Mouse (Mus musculus): ENCODE data around the gene Mrgpre. TPM values are rescaled to one million over a fixed set of nuclear protein-coding genes. Genes with fewer than 3 reads are reported as not detected.

The Mrgpre gene
- polyA plus RNA-seq, 1 experiment from 2014 or later, result 0.59 TPM

GRCm38 (mm10) chr7:143793121-143793520 lies 8.8 kb upstream of the Mrgpre start:
- ATAC-seq (replicated peaks; ENCODE audit: low FRiP score) (no peak), DNase-seq (ENCODE audit: low spot score) (no peak)
- Histone ChIP-seq H3K4me1 (replicated peaks; ENCODE audit: control insufficient read depth, insufficient read depth, low read length) (no peaks in the 10 kb centered on the region), H3K4me2 (no peak overlapping the region), H3K36me3 (ENCODE audit: control insufficient read depth, insufficient read depth, low read length) (peaks cover 8% of the 10 kb centered on the region; the same call in 1 of the 2 replicates), H3K9me3 (ENCODE audit: control insufficient read depth, low read length) (no peaks in the 10 kb centered on the region), H3K9ac (ENCODE audit: low read depth, low read length) (no peak overlapping the region), H3K27ac (ENCODE audit: low read depth, low read length) (no peak overlapping the region), H3K4me3 (ENCODE audit: low read depth, low read length) (no peak overlapping the region), H3K27me3 (replicated peaks; ENCODE audit: control insufficient read depth, insufficient read depth, low read length) (no peaks in the 10 kb centered on the region)
- 56% methylated on average over 4 of the region's 4 CpGs for WGBS

GRCm38 (mm10) chr7:143792336-143792985 lies 8.2 kb upstream of the Mrgpre start:
- H3K4me3 ChIP-seq (ENCODE audit: low read depth, low read length), result no peak overlapping the region
- no peak for ATAC-seq (replicated peaks; ENCODE audit: low FRiP score)
- H3K9ac ChIP-seq (ENCODE audit: low read depth, low read length), result no peak overlapping the region
- no peaks in the 10 kb centered on the region for H3K27me3 ChIP-seq (replicated peaks; ENCODE audit: control insufficient read depth, insufficient read depth, low read length)
- H3K4me1 ChIP-seq (replicated peaks; ENCODE audit: control insufficient read depth, insufficient read depth, low read length), result no peaks in the 10 kb centered on the region
- H3K4me2 ChIP-seq, result no peak overlapping the region
- H3K9me3 ChIP-seq (ENCODE audit: control insufficient read depth, low read length), result no peaks in the 10 kb centered on the region
- no peak for DNase-seq (ENCODE audit: low spot score)
- H3K36me3 ChIP-seq (ENCODE audit: control insufficient read depth, insufficient read depth, low read length), result peaks cover 3% of the 10 kb centered on the region; the same call in 1 of the 2 replicates
- WGBS, result 70% methylated on average over 6 of the region's 6 CpGs
- no peak overlapping the region for H3K27ac ChIP-seq (ENCODE audit: low read depth, low read length)

- H3K27me3 ChIP-seq (replicated peaks; ENCODE audit: control insufficient read depth, insufficient read depth, low read length), result peaks cover 9% of the 10 kb centered on the region
- H3K36me3 ChIP-seq (ENCODE audit: control insufficient read depth, insufficient read depth, low read length), result no peaks in the 10 kb centered on the region
- H3K4me3 ChIP-seq (ENCODE audit: low read depth, low read length), result peak overlapping the region; percentile 39
- H3K27ac ChIP-seq (ENCODE audit: low read depth, low read length), result no peak overlapping the region; the same call in 1 of the 2 replicates
- 0 out of 2 replicates have a peak overlapping the region, but pooled peaks have one; percentile 25 for H3K9ac ChIP-seq (ENCODE audit: low read depth, low read length)
- 24% methylated on average over 4 of the region's 6 CpGs for WGBS
- no peak for DNase-seq (ENCODE audit: low spot score)
- H3K9me3 ChIP-seq (ENCODE audit: control insufficient read depth, low read length), result no peaks in the 10 kb centered on the region
- ATAC-seq (replicated peaks; ENCODE audit: low FRiP score), result peak; percentile 30; the same call in 1 of the 2 replicates
- peaks cover 3% of the 10 kb centered on the region; the same call in 1 of the 2 replicates for H3K4me1 ChIP-seq (replicated peaks; ENCODE audit: control insufficient read depth, insufficient read depth, low read length)
- peak overlapping the region; percentile 65 for H3K4me2 ChIP-seq
Observed at GRCm38 (mm10) chr7:143783378-143783995, 813 bp downstream of the Mrgpre start.

GRCm38 (mm10) chr7:143777375-143777774 lies 6.9 kb downstream of the Mrgpre start:
- no peaks in the 10 kb centered on the region for H3K4me1 ChIP-seq (replicated peaks; ENCODE audit: control insufficient read depth, insufficient read depth, low read length)
- no peak overlapping the region for H3K4me2 ChIP-seq
- H3K9me3 ChIP-seq (ENCODE audit: control insufficient read depth, low read length), result no peaks in the 10 kb centered on the region
- no peak overlapping the region for H3K4me3 ChIP-seq (ENCODE audit: low read depth, low read length)
- H3K9ac ChIP-seq (ENCODE audit: low read depth, low read length), result no peak overlapping the region
- H3K36me3 ChIP-seq (ENCODE audit: control insufficient read depth, insufficient read depth, low read length), result no peaks in the 10 kb centered on the region
- ATAC-seq (replicated peaks; ENCODE audit: low FRiP score) (no peak), DNase-seq (ENCODE audit: low spot score) (no peak)
- WGBS, result 36% methylated on average over 2 of the region's 2 CpGs
- H3K27ac ChIP-seq (ENCODE audit: low read depth, low read length), result no peak overlapping the region
- H3K27me3 ChIP-seq (replicated peaks; ENCODE audit: control insufficient read depth, insufficient read depth, low read length), result no peaks in the 10 kb centered on the region

- H3K4me2 ChIP-seq, result no peak overlapping the region
- H3K9me3 ChIP-seq (ENCODE audit: control insufficient read depth, low read length), result no peaks in the 10 kb centered on the region
- no peaks in the 10 kb centered on the region for H3K36me3 ChIP-seq (ENCODE audit: control insufficient read depth, insufficient read depth, low read length)
- no peak overlapping the region for H3K9ac ChIP-seq (ENCODE audit: low read depth, low read length)
- no peak overlapping the region for H3K27ac ChIP-seq (ENCODE audit: low read depth, low read length)
- ATAC-seq (replicated peaks; ENCODE audit: low FRiP score), result no peak
- 31% methylated on average over 3 of the region's 3 CpGs for WGBS
- no peak for DNase-seq (ENCODE audit: low spot score)
- no peaks in the 10 kb centered on the region for H3K4me1 ChIP-seq (replicated peaks; ENCODE audit: control insufficient read depth, insufficient read depth, low read length)
- H3K27me3 ChIP-seq (replicated peaks; ENCODE audit: control insufficient read depth, insufficient read depth, low read length), result no peaks in the 10 kb centered on the region
- H3K4me3 ChIP-seq (ENCODE audit: low read depth, low read length), result no peak overlapping the region
Observed at GRCm38 (mm10) chr7:143776137-143776536, 8.2 kb downstream of the Mrgpre start.

- H3K4me2 ChIP-seq, result no peak overlapping the region
- H3K27me3 ChIP-seq (replicated peaks; ENCODE audit: control insufficient read depth, insufficient read depth, low read length), result peaks cover 21% of the 10 kb centered on the region
- H3K9ac ChIP-seq (ENCODE audit: low read depth, low read length), result no peak overlapping the region
- no peak overlapping the region for H3K4me3 ChIP-seq (ENCODE audit: low read depth, low read length)
- no peaks in the 10 kb centered on the region for H3K36me3 ChIP-seq (ENCODE audit: control insufficient read depth, insufficient read depth, low read length)
- H3K4me1 ChIP-seq (replicated peaks; ENCODE audit: control insufficient read depth, insufficient read depth, low read length), result no peaks in the 10 kb centered on the region
- WGBS, result 34% methylated on average over 1 of the region's 1 CpGs
- no peak overlapping the region for H3K27ac ChIP-seq (ENCODE audit: low read depth, low read length)
- ATAC-seq (replicated peaks; ENCODE audit: low FRiP score), result no peak
- H3K9me3 ChIP-seq (ENCODE audit: control insufficient read depth, low read length), result no peaks in the 10 kb centered on the region
- DNase-seq (ENCODE audit: low spot score), result no peak
Observed at GRCm38 (mm10) chr7:143769461-143769860, 14.8 kb downstream of the Mrgpre start.

GRCm38 (mm10) chr7:143768267-143768666 lies 16.0 kb downstream of the Mrgpre start:
- ATAC-seq (replicated peaks; ENCODE audit: low FRiP score) (no peak), DNase-seq (ENCODE audit: low spot score) (no peak)
- WGBS, result 62% methylated on average over 6 of the region's 6 CpGs
- Histone ChIP-seq H3K4me1 (replicated peaks; ENCODE audit: control insufficient read depth, insufficient read depth, low read length) (no peaks in the 10 kb centered on the region), H3K9ac (ENCODE audit: low read depth, low read length) (no peak overlapping the region), H3K4me2 (no peak overlapping the region), H3K27ac (ENCODE audit: low read depth, low read length) (no peak overlapping the region), H3K36me3 (ENCODE audit: control insufficient read depth, insufficient read depth, low read length) (no peaks in the 10 kb centered on the region), H3K27me3 (replicated peaks; ENCODE audit: control insufficient read depth, insufficient read depth, low read length) (peaks cover 27% of the 10 kb centered on the region), H3K9me3 (ENCODE audit: control insufficient read depth, low read length) (no peaks in the 10 kb centered on the region), H3K4me3 (ENCODE audit: low read depth, low read length) (no peak overlapping the region)

- Histone ChIP-seq H3K36me3 (ENCODE audit: control insufficient read depth, insufficient read depth, low read length) (no peaks in the 10 kb centered on the region), H3K27me3 (replicated peaks; ENCODE audit: control insufficient read depth, insufficient read depth, low read length) (peaks cover 27% of the 10 kb centered on the region), H3K9me3 (ENCODE audit: control insufficient read depth, low read length) (no peaks in the 10 kb centered on the region), H3K4me2 (no peak within 1 kb of the TSS), H3K4me3 (ENCODE audit: low read depth, low read length) (no peak within 1 kb of the TSS), H3K4me1 (replicated peaks; ENCODE audit: control insufficient read depth, insufficient read depth, low read length) (no peaks in the 10 kb centered on the region), H3K9ac (ENCODE audit: low read depth, low read length) (no peak within 1 kb of the TSS), H3K27ac (ENCODE audit: low read depth, low read length) (no peak within 1 kb of the TSS)
- no peak for ATAC-seq (replicated peaks; ENCODE audit: low FRiP score)
- WGBS, result 48% methylated on average over 6 of the region's 6 CpGs
- DNase-seq (ENCODE audit: low spot score), result no peak
Observed at GRCm38 (mm10) chr7:143766893-143767292, 17.4 kb downstream of the Mrgpre start, which contains the start of gene Mrgprg. Gene Mrgprg (minus strand): TSS chr7:143766993.

Measured in liver, embryonic 11.5 days (tissue).